Mouse (Mus musculus) testis, postnatal 14 days (tissue): ENCODE measurements around the gene Mgat2.

ENCODE experiments used
- DNase-seq: peaks from one replicate; pipeline ENCODE4 v3.0.0; 2021; ENCODE audit warnings: low spot score

Gene Mgat2

GRCm38 (mm10) chr12:69179371-69179770 lies 4.6 kb upstream of the Mgat2 start:
- no peak for DNase-seq

GRCm38 (mm10) chr12:69181800-69182199 lies 2.2 kb upstream of the Mgat2 start:
- no peak for DNase-seq

GRCm38 (mm10) chr12:69184342-69185295 lies 662 bp downstream of the Mgat2 start:
- DNase-seq = peak; percentile 76

GRCm38 (mm10) chr12:69185371-69185770 lies 1.4 kb downstream of the Mgat2 start:
- DNase-seq = no peak

- DNase-seq = no peak
Measured at GRCm38 (mm10) chr12:69186811-69187471, 3.0 kb downstream of the Mgat2 start.

- no peak for DNase-seq
Measured at GRCm38 (mm10) chr12:69190074-69190473, 6.1 kb downstream of the Mgat2 start.

- DNase-seq = no peak
Measured at GRCm38 (mm10) chr12:69190522-69190921, 6.6 kb downstream of the Mgat2 start.

- DNase-seq = no peak
Measured at GRCm38 (mm10) chr12:69191396-69191795, 7.4 kb downstream of the Mgat2 start.

GRCm38 (mm10) chr12:69192637-69193036 lies 8.7 kb downstream of the Mgat2 start:
- no peak for DNase-seq

GRCm38 (mm10) chr12:69196444-69197377 lies 12.8 kb downstream of the Mgat2 start, which contains the start of gene Gm49383:
Gm49383 (minus strand) TSS chr12:69197104.
- peak; percentile 74 for DNase-seq

GRCm38 (mm10) chr12:69197378-69198163 lies 13.6 kb downstream of the Mgat2 start:
- peak; percentile 62 for DNase-seq

- peak; percentile 83 for DNase-seq
Measured at GRCm38 (mm10) chr12:69198164-69198535, 14.2 kb downstream of the Mgat2 start, which contains the start of gene Dnaaf2. Dnaaf2 (minus strand) TSS chr12:69198429.

- DNase-seq = no peak
Measured at GRCm38 (mm10) chr12:69198985-69199384, 15.0 kb downstream of the Mgat2 start.

GRCm38 (mm10) chr12:69204052-69204833 lies 20.3 kb downstream of the Mgat2 start, which contains the start of gene Gm49384:
Gm49384 (minus strand) TSS chr12:69204267.
- no peak for DNase-seq

GRCm38 (mm10) chr12:69207396-69207795 lies 23.4 kb downstream of the Mgat2 start:
- no peak for DNase-seq

- no peak for DNase-seq
Measured at GRCm38 (mm10) chr12:69207926-69208325, 24.0 kb downstream of the Mgat2 start.

- no peak for DNase-seq
Measured at GRCm38 (mm10) chr12:69208520-69208919, 24.6 kb downstream of the Mgat2 start.

- no peak for DNase-seq
Measured at GRCm38 (mm10) chr12:69210056-69210979, 26.4 kb downstream of the Mgat2 start.

GRCm38 (mm10) chr12:69211057-69211456 lies 27.1 kb downstream of the Mgat2 start:
- no peak for DNase-seq
